Mouse (Mus musculus) embryonic facial prominence, embryonic 10.5 days (tissue): Measurements from ENCODE around the gene Ddx47. TPM values are rescaled to one million over a fixed set of nuclear protein-coding genes. Genes with fewer than 3 reads are reported as not detected.

Experiments used
- DNase-seq: peaks from one replicate; pipeline ENCODE4 v3.0.0-alpha.2; 2017; ENCODE audit warnings: low spot score
- H3K27ac ChIP-seq: fragments of 300-500 bp; sonication (generic); replicated peaks from 2 replicates; pipeline ENCODE4 v1.5.1; 2016; ENCODE audit warnings: mild to moderate bottlenecking
- H3K27me3 ChIP-seq: fragments of 300-500 bp; sonication (generic); replicated peaks from 2 replicates; pipeline ENCODE4 v1.6.1; 2016; ENCODE audit warnings: low read depth, mild to moderate bottlenecking; ENCODE audit not compliant: poor library complexity, severe bottlenecking
- H3K36me3 ChIP-seq: fragments of 300-500 bp; sonication (generic); replicated peaks from 2 replicates; pipeline ENCODE4 v1.6.1; 2016; ENCODE audit warnings: mild to moderate bottlenecking, moderate library complexity
- H3K4me1 ChIP-seq: fragments of 300-500 bp; sonication (generic); 2 replicates; pipeline ENCODE4 v1.6.1; 2016
- H3K4me3 ChIP-seq: fragments of 300-500 bp; sonication (generic); 2 replicates; pipeline ENCODE4 v1.5.1; 2016; ENCODE audit warnings: mild to moderate bottlenecking, moderate library complexity
- H3K9me3 ChIP-seq: fragments of 300-500 bp; sonication (generic); 2 replicates; pipeline ENCODE4 v1.6.1; 2016; ENCODE audit warnings: mild to moderate bottlenecking
- WGBS: fragments of 180-500 bp; shearing (Covaris S2); methylation state at CpG from one replicate; pipeline ENCODE4 v1.1.7; 2016; 5-methylcytosine and 5-hydroxymethylcytosine counted together
- polyA plus RNA-seq: library from polyadenylated mRNA; unstranded; fragments of >200 nt; fragmentation: Nextera tagmentation; extraction: Ambion mirVana; gene quantifications from 2 replicates; pipeline ENCODE4 v1.2.1, GENCODE M21; 2016

Ddx47 gene
- polyA plus RNA-seq, 1 experiment from 2014 or later, result 113 TPM

DNA sequence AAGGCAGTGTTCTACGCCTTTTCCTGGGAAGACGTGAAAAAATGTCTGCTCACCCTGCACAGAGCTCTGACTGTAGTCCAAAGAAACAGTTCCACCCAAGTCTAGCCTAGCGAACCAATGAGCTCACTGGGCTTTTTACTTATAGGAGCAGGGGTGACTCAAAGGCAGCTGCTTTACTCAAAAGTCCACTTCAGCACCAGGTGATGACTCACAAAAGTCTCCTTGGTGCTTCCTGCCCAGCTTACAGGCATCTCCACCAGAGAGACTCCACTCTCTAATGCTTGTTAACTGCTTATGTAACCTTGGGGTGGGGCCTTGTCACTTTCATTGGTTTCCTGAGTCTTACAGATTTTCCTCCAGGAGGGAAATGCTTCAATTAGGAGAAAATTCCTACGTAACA lies 49.3 kb downstream of the Ddx47 start:
- Histone ChIP-seq H3K4me1 (peaks cover 10% of the 10 kb centered on the region), H3K36me3 (no peaks in the 10 kb centered on the region), H3K27me3 (peaks cover 29% of the 10 kb centered on the region), H3K27ac (no peak overlapping the region), H3K9me3 (no peaks in the 10 kb centered on the region), H3K4me3 (no peak overlapping the region)
- no peak for DNase-seq
- WGBS, result 96% methylated on average over 4 of the region's 4 CpGs

DNA sequence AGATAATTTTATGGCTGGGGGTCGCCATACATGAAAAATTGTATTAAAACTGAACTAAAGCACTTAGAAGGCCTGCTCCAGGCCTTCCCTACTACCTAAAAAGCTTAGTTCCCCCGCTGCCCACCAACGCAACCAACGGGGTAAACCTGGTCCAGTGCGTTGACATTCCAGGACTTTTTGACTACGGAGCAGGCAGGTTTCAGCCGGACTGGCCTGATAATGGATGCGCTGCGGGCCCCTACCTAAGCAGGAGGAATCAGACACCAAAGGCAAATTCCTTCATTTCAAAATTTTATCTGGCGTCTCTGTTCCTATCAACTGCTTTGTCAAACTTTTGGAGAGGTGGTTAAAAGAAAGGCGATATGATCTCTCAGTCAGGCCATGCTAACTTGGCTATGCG lies 53.2 kb downstream of the Ddx47 start:
- Histone ChIP-seq H3K36me3 (no peaks in the 10 kb centered on the region), H3K27me3 (peaks cover 48% of the 10 kb centered on the region), H3K9me3 (no peaks in the 10 kb centered on the region), H3K4me3 (no peak overlapping the region), H3K4me1 (peaks cover 32% of the 10 kb centered on the region), H3K27ac (no peak overlapping the region)
- no peak for DNase-seq
- 55% methylated on average over 12 of the region's 12 CpGs for WGBS

DNA sequence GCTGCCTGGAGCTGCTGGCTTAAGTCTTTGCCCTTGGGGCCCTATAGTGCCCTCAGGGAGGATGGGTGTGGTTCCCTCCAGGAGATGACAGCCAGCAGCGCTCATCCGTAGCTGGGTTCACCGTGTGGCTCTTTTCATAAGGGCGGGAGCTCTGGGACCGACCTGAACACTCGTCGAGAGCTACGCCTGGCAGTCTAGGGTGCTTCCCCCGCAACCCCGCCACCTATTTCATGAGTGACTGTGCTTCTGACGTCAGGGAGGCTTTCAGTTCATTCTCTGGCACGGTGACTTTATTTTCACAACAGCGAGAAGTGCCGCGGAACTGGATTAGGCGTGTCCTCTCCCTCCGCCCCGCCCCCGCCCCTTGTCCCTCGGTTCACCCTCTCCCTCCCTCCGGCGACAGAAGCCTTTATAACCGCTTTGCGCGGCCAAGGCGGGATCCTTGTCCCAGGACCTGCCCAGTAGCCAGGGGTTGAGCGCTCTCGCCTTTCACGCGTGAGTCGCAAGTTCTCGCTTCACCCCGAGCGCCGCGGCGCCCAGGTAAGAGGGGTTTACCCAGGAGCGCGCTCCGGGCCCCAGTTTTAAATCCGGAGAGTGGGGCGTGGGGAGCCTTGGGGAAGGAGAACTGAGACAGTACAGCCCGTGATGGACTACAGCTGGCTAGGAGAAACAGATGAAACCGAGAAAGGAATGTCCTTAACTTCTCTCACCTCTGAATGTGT lies 54.0 kb downstream of the Ddx47 start, which contains the start of gene Gprc5a:
TSS of gene Gprc5a (plus strand) at position 416 of the 722 bp plus-strand sequence.
- H3K27ac ChIP-seq, result peak within 1 kb of the TSS; percentile 72
- WGBS, result under 1% methylated on average over 44 of the region's 44 CpGs
- peak; percentile 79 for DNase-seq
- peaks cover 32% of the 10 kb centered on the region for H3K4me1 ChIP-seq
- H3K4me3 ChIP-seq, result peak within 1 kb of the TSS; percentile 62
- peaks cover 48% of the 10 kb centered on the region for H3K27me3 ChIP-seq
- no peaks in the 10 kb centered on the region for H3K36me3 ChIP-seq
- no peaks in the 10 kb centered on the region for H3K9me3 ChIP-seq

DNA sequence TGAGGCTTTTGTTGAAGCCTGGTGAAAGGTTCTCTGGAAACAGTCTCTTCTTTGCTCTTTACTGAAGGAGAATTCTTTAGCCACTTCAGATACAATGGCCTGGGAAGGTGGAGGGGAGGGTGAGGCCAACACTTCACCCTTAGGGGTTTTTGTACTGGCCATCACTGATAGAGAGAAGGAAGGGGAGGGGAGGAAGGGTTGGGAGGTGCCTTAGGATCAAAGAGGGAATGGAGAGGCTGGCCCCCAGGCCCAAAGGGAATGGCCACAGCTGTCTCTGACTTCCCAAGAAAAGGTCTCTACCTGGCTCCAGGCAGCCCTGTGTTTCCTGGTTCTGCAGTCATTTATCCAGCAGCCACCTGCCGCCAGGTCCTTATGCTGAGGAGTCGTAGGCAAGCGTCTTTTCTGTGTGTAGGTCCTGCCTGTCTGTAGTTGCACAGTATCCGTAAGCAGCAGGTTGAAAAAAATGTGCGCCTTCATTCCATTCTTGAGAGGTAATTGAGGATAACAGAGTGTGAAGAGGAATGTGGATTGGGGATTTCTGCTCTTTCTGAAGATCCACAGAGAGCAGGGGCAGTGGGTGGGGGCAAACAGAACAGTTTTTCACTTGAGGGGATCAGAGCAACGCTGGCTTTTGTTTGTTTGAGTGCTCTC lies 55.5 kb downstream of the Ddx47 start:
- no peak overlapping the region for H3K27ac ChIP-seq
- H3K4me3 ChIP-seq, result no peak overlapping the region
- peak; percentile 16 for DNase-seq
- no peaks in the 10 kb centered on the region for H3K9me3 ChIP-seq
- H3K4me1 ChIP-seq, result peaks cover 36% of the 10 kb centered on the region
- H3K27me3 ChIP-seq, result peaks cover 48% of the 10 kb centered on the region
- WGBS, result 25% methylated on average over 6 of the region's 6 CpGs
- H3K36me3 ChIP-seq, result no peaks in the 10 kb centered on the region

DNA sequence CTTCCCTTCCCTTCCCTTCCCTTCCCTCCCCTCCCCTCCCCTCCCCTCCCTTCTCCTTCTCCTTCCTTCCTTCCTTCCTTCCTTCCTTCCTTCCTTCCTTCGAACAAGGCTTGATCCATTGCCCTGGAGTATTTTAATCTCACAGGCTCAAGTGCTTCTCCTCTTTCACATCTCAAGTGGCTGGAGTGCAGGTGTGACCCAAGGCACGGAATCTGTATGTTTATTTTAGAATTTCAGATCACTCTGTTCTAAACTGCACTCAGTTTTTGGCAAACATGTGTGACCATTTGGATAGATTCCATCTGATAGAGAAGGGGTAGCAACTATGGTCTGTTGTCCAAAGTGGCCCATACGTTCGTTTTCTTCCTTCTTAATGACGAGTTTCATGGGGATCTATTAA lies 56.8 kb downstream of the Ddx47 start:
- Histone ChIP-seq H3K4me1 (peaks cover 37% of the 10 kb centered on the region), H3K4me3 (no peak overlapping the region), H3K9me3 (no peaks in the 10 kb centered on the region), H3K36me3 (no peaks in the 10 kb centered on the region), H3K27me3 (peaks cover 48% of the 10 kb centered on the region), H3K27ac (no peak overlapping the region)
- no peak for DNase-seq
- WGBS, result 80% methylated on average over 5 of the region's 5 CpGs

DNA sequence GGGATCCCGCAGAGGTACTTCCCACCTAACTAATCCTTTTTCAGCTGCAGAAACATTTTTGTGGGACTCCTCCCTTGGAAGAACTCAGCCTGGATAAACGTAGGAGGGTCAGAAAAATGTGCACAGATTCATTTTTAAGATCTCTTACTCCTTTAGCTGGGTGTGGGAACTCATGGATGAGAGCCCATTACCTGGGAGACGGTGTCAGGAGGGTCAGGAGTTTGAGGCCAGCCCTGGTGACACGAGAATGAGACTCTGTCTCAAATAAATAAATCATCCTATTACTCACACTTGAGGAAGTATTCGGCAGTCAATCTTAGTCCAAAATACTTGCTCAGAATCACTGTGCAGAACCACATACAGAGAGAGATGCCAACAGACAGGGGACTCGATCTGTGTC lies 58.4 kb downstream of the Ddx47 start:
- peaks cover 35% of the 10 kb centered on the region for H3K4me1 ChIP-seq
- H3K4me3 ChIP-seq, result no peak overlapping the region
- H3K27ac ChIP-seq, result no peak overlapping the region
- no peaks in the 10 kb centered on the region for H3K36me3 ChIP-seq
- H3K9me3 ChIP-seq, result no peaks in the 10 kb centered on the region
- peaks cover 31% of the 10 kb centered on the region for H3K27me3 ChIP-seq
- DNase-seq, result no peak
- 74% methylated on average over 6 of the region's 6 CpGs for WGBS

DNA sequence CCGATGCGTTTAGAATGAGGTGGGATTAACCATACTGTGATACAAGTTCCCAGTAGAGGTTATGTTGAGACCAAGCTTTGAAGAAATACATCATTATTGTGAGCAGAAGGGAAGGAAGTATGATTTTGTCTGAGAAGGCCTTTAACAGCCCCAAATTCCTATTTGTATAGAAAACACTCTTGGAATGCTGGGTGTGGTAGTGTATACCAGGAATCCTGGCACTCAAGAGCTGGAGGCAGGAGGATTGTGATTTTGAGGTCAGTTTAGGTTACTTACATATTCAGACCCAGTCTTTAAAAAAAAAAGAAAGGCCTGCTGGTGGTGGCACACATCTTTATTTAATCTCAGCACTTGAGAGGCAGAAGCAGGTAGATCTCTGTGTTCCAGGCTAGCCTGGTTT lies 58.9 kb downstream of the Ddx47 start:
- H3K9me3 ChIP-seq, result no peaks in the 10 kb centered on the region
- H3K36me3 ChIP-seq, result no peaks in the 10 kb centered on the region
- WGBS, result 84% methylated on average over 2 of the region's 2 CpGs

More for the DNA sequence above, 58.9 kb downstream of the Ddx47 start:
- no peak overlapping the region for H3K27ac ChIP-seq
- peaks cover 26% of the 10 kb centered on the region for H3K27me3 ChIP-seq
- DNase-seq, result no peak
- H3K4me3 ChIP-seq, result no peak overlapping the region
- H3K4me1 ChIP-seq, result peaks cover 30% of the 10 kb centered on the region

Other genes with a start within 250 kb of the Ddx47 start
- 11.9 TPM in 2 replicates for gene Dusp16, start 219.0 kb upstream of the Ddx47 start, polyA plus RNA-seq
- 1.2 TPM in 2 replicates for gene Crebl2, start 181.5 kb upstream of the Ddx47 start, polyA plus RNA-seq
- gene Gpr19, start 113.0 kb upstream of the Ddx47 start, polyA plus RNA-seq, result 14.5 and 16.1 TPM in 2 replicates
- 15.3 and 16.7 TPM in 2 replicates for gene Cdkn1b, start 91.2 kb upstream of the Ddx47 start, polyA plus RNA-seq
- 2.6 and 2.7 TPM in 2 replicates for gene Apold1, start 29.9 kb upstream of the Ddx47 start, polyA plus RNA-seq
- 2.5 and 2.8 TPM in 2 replicates for gene Gprc5a, start 54.0 kb downstream of the Ddx47 start, polyA plus RNA-seq
- gene Gprc5d, start 106.7 kb downstream of the Ddx47 start, polyA plus RNA-seq, result not detected in 2 replicates
- 18.4 and 20.1 TPM in 2 replicates for gene Fam234b, start 186.4 kb downstream of the Ddx47 start, polyA plus RNA-seq
- 4.1 and 5.2 TPM in 2 replicates for gene Hebp1, start 186.4 kb downstream of the Ddx47 start, polyA plus RNA-seq
- gene Gsg1, start 242.7 kb downstream of the Ddx47 start, polyA plus RNA-seq, result 0.29 and 0.55 TPM in 2 replicates